Mouse (Mus musculus): Measurements from ENCODE around the gene Cacna2d4.

GRCm38 (mm10) chr6:119217661-119218060 is 18.7 kb upstream of the Cacna2d4 start:
- TF ChIP-seq MAFK (IDR thresholded peaks at IDR 0.05; ENCODE audit: insufficient read depth, low read depth, low read length) (no peak), ZNF384 (IDR thresholded peaks at IDR 0.05; ENCODE audit: low read depth, low read length) (no peak), CHD2 (IDR thresholded peaks at IDR 0.05; ENCODE audit: low read depth, low read length) (no peak), ZC3H11A (IDR thresholded peaks at IDR 0.05; ENCODE audit: borderline replicate concordance, low read depth, low read length) (no peak)

Data from ES-E14 (cell line).